Mouse (Mus musculus): ENCODE data around the gene 1700020L24Rik.

DNA sequence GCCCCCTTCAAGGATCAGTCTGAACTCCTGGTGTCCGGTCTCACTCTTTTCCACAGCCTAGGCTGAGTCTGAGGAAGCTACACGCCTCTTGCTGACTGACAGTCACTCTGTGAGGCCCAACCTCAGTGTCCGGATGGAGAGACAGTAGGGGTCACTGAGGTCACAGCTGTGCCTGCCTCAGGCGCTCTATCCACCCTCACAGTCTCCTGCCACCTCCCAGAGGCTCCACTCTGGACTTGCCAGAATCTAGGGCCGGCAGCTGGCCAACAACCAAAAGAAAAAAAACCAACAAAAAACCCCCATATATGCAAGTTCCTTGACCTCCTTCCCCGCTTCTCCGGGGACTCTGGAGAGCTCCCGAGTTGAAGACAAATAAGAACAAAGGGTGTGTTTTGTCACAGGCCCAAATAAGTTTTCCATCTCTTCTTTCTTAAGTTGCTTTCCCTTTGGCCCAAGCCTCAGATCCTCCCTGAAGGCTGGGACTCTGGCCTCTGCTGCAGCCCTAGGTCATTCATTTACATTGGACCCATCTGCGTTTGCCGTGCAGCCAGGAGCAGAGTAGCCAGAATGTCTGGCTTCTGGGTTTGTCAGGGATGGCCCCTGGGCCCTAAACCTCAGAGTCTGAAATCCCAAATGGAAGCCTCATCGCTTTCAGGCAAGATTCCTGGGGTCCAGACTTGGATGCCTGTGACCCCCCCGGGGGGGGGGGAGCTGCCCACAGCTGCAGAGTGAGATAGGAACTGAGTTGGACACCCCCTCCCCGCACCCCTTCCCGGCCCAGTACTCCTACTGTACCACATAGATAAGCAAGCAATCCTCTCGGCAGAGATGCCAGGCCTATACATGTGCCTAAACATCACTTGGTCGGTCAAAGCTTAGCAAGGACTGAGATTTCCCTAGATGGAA lies 10.8 kb downstream of the 1700020L24Rik start:
- no peak for TF ChIP-seq CTCF (IDR thresholded peaks at IDR 0.05; ENCODE audit: control insufficient read depth, insufficient read depth, low read length)
- no peak for TF ChIP-seq POLR2A (IDR thresholded peaks at IDR 0.05; ENCODE audit: borderline replicate concordance, control insufficient read depth, low read depth, low read length)
